ENCODE assay signal across 30 mouse cellular contexts in genomic region chr17:41125582-41125981, GRCm38 (mm10).
DNase-seq lines count a peak whose midpoint lies in the region; ATAC-seq and TF ChIP-seq lines count a peak whose summit lies in the region.
"Had no signal": no experiment of that assay in that cellular context is flagged by ENCODE, and none has a peak within 500 bp of the region (broad histone marks: within the 10 kb centered on the region; RNA-seq: fewer than 3 reads in every experiment).

No protein-coding gene starts in this region.

- TF ChIP-seq CTCF in hindbrain, postnatal 0 days (IDR thresholded peaks at IDR 0.05; ENCODE audit: low read depth): no peak

- no peaks in the 10 kb centered on the region for H3K27me3 ChIP-seq in kidney, embryonic 14.5 days (ENCODE audit: control insufficient read depth, insufficient read depth, low read length)
- no peaks in the 10 kb centered on the region for H3K27me3 ChIP-seq in hindbrain, postnatal 0 days (ENCODE audit: insufficient read depth, low read length)
- H3K27me3 ChIP-seq in neural tube, embryonic 14.5 days (ENCODE audit: control insufficient read depth, insufficient read depth, low read length): no peaks in the 10 kb centered on the region
- H3K27me3 ChIP-seq in kidney, embryonic 16.5 days (ENCODE audit: insufficient read depth, low read length): no peaks in the 10 kb centered on the region
- H3K27me3 ChIP-seq: embryonic facial prominence, embryonic 15.5 days; forebrain, embryonic 12.5 days; heart, embryonic 13.5 days; limb, embryonic 15.5 days; liver, embryonic 13.5 days; megakaryocyte, embryonic 14.5 days; midbrain, embryonic 13.5 days had no signal

- no peaks in the 10 kb centered on the region for H3K4me1 ChIP-seq in kidney, embryonic 14.5 days (ENCODE audit: control insufficient read depth, insufficient read depth, low read length)
- no peaks in the 10 kb centered on the region for H3K4me1 ChIP-seq in hindbrain, postnatal 0 days (ENCODE audit: insufficient read depth, low read length)
- H3K4me1 ChIP-seq in neural tube, embryonic 14.5 days (ENCODE audit: control insufficient read depth, insufficient read depth, low read length): no peaks in the 10 kb centered on the region
- no peaks in the 10 kb centered on the region for H3K4me1 ChIP-seq in kidney, embryonic 16.5 days (ENCODE audit: insufficient read depth, low read length)
- H3K4me1 ChIP-seq: embryonic facial prominence, embryonic 15.5 days; forebrain, embryonic 12.5 days; heart, embryonic 13.5 days; limb, embryonic 15.5 days; liver, embryonic 13.5 days; megakaryocyte, embryonic 14.5 days; midbrain, embryonic 13.5 days had no signal

- no peak overlapping the region for H3K9ac ChIP-seq in kidney, embryonic 14.5 days (ENCODE audit: low read depth, low read length)
- H3K9ac ChIP-seq in hindbrain, postnatal 0 days (replicated peaks; ENCODE audit: low read length): no peak overlapping the region
- no peak overlapping the region for H3K9ac ChIP-seq in neural tube, embryonic 14.5 days (replicated peaks; ENCODE audit: low read depth, low read length)
- H3K9ac ChIP-seq in kidney, embryonic 16.5 days (replicated peaks; ENCODE audit: low read length): no peak overlapping the region
- H3K9ac ChIP-seq: embryonic facial prominence, embryonic 15.5 days; forebrain, embryonic 12.5 days; forebrain, postnatal 0 days; heart, embryonic 13.5 days; limb, embryonic 15.5 days; liver, embryonic 13.5 days; midbrain, embryonic 13.5 days had no signal

- WGBS in kidney, embryonic 14.5 days: 9% methylated on average over 4 of the region's 4 CpGs
- WGBS in hindbrain, postnatal 0 days: 27% methylated on average over 4 of the region's 4 CpGs
- WGBS in neural tube, embryonic 14.5 days: 3% methylated on average over 4 of the region's 4 CpGs
- 7% methylated on average over 4 of the region's 4 CpGs for WGBS in kidney, embryonic 16.5 days

- no peaks in the 10 kb centered on the region for H3K36me3 ChIP-seq in kidney, embryonic 14.5 days (ENCODE audit: control insufficient read depth, insufficient read depth, low read length)
- no peaks in the 10 kb centered on the region for H3K36me3 ChIP-seq in hindbrain, postnatal 0 days (ENCODE audit: insufficient read depth, low read length)
- no peaks in the 10 kb centered on the region for H3K36me3 ChIP-seq in neural tube, embryonic 14.5 days (ENCODE audit: control insufficient read depth, insufficient read depth, low read length)
- no peaks in the 10 kb centered on the region for H3K36me3 ChIP-seq in kidney, embryonic 16.5 days (ENCODE audit: insufficient read depth, low read length)
- H3K36me3 ChIP-seq: embryonic facial prominence, embryonic 10.5 days; embryonic facial prominence, embryonic 15.5 days; forebrain, embryonic 12.5 days; heart, embryonic 13.5 days; limb, embryonic 10.5 days; limb, embryonic 15.5 days; liver, embryonic 13.5 days; midbrain, embryonic 13.5 days had no signal

- DNase-seq in kidney, postnatal 36 days: no peak
- DNase-seq in embryo, embryonic 11 days: peak; percentile 39
- DNase-seq in hindbrain, postnatal 0 days (ENCODE audit: low spot score): peak; percentile 12
- DNase-seq in thymus, postnatal 4 days: no peak
- DNase-seq: cerebellum, adult 2 months; cerebellum, postnatal 36 days; forebrain, postnatal 0 days; gastrocnemius, postnatal 10 days; kidney, adult 8-10 months; kidney, postnatal 14 days; liver, embryonic 13.5 days; lung, adult 18-20 months; lung, postnatal 4 days; retina, postnatal 1 day; right cerebral cortex, postnatal 14 days; thymus, postnatal 14 days had no signal

- no peak overlapping the region for H3K27ac ChIP-seq in kidney, embryonic 14.5 days (ENCODE audit: low read depth, low read length)
- no peak overlapping the region for H3K27ac ChIP-seq in hindbrain, postnatal 0 days
- no peak overlapping the region for H3K27ac ChIP-seq in neural tube, embryonic 14.5 days (ENCODE audit: low read depth, low read length)
- no peak overlapping the region for H3K27ac ChIP-seq in kidney, embryonic 16.5 days (ENCODE audit: low read length)
- H3K27ac ChIP-seq: embryonic facial prominence, embryonic 10.5 days; embryonic facial prominence, embryonic 15.5 days; forebrain, embryonic 12.5 days; heart, embryonic 13.5 days; limb, embryonic 10.5 days; limb, embryonic 15.5 days; liver, embryonic 13.5 days; midbrain, embryonic 13.5 days had no signal

- no peaks in the 10 kb centered on the region for H3K9me3 ChIP-seq in kidney, embryonic 14.5 days (ENCODE audit: control insufficient read depth, low read length)
- H3K9me3 ChIP-seq in hindbrain, postnatal 0 days (ENCODE audit: low read length): no peaks in the 10 kb centered on the region
- H3K9me3 ChIP-seq in neural tube, embryonic 14.5 days (ENCODE audit: control insufficient read depth, low read length): no peaks in the 10 kb centered on the region
- H3K9me3 ChIP-seq in kidney, embryonic 16.5 days (ENCODE audit: low read length): no peaks in the 10 kb centered on the region
- H3K9me3 ChIP-seq: embryonic facial prominence, embryonic 10.5 days; embryonic facial prominence, embryonic 15.5 days; forebrain, embryonic 12.5 days; heart, embryonic 13.5 days; limb, embryonic 10.5 days; limb, embryonic 15.5 days; liver, embryonic 13.5 days; megakaryocyte, embryonic 14.5 days had no signal

- no peak overlapping the region for H3K4me2 ChIP-seq in kidney, embryonic 14.5 days (replicated peaks; ENCODE audit: low read depth, low read length)
- H3K4me2 ChIP-seq in hindbrain, postnatal 0 days (ENCODE audit: low read depth, low read length): no peak overlapping the region
- no peak overlapping the region for H3K4me2 ChIP-seq in neural tube, embryonic 14.5 days (ENCODE audit: low read depth, low read length)
- H3K4me2 ChIP-seq in kidney, embryonic 16.5 days (replicated peaks; ENCODE audit: low read depth, low read length): no peak overlapping the region
- H3K4me2 ChIP-seq: embryonic facial prominence, embryonic 15.5 days; forebrain, embryonic 12.5 days; heart, embryonic 13.5 days; limb, embryonic 15.5 days; liver, embryonic 13.5 days; midbrain, embryonic 13.5 days had no signal

- ATAC-seq in kidney, embryonic 14.5 days (ENCODE audit: low FRiP score, low TSS enrichment): 0 out of 2 replicates have a peak, but pooled peaks have one; percentile 32
- 0 out of 2 replicates have a peak, but pooled peaks have one; percentile 4 for ATAC-seq in hindbrain, postnatal 0 days
- peak; percentile 41; the same call in 1 of the 2 replicates for ATAC-seq in neural tube, embryonic 14.5 days (ENCODE audit: low read depth)
- ATAC-seq in kidney, embryonic 16.5 days (ENCODE audit: low FRiP score, low TSS enrichment): no peak
- ATAC-seq: CD4-positive, CD25-positive, alpha-beta regulatory T cell, adult 4 months; forebrain, postnatal 0 days; intestine, embryonic 16.5 days; lung, postnatal 0 days; midbrain, embryonic 13.5 days had no signal

- no peak overlapping the region for H3K4me3 ChIP-seq in kidney, embryonic 14.5 days (ENCODE audit: low read length)
- H3K4me3 ChIP-seq in hindbrain, postnatal 0 days (ENCODE audit: low read length): no peak overlapping the region
- H3K4me3 ChIP-seq in neural tube, embryonic 14.5 days (ENCODE audit: low read depth, low read length): no peak overlapping the region
- no peak overlapping the region for H3K4me3 ChIP-seq in kidney, embryonic 16.5 days (ENCODE audit: low read length)
- H3K4me3 ChIP-seq: embryonic facial prominence, embryonic 10.5 days; embryonic facial prominence, embryonic 15.5 days; forebrain, embryonic 12.5 days; heart, embryonic 13.5 days; limb, embryonic 10.5 days; limb, embryonic 15.5 days; liver, embryonic 13.5 days; megakaryocyte, embryonic 14.5 days; midbrain, embryonic 13.5 days had no signal

Comparison
In these comparisons a context has a peak if more than half of its experiments do, and no peak if none do; other contexts are left out.
1. DNase-seq: peak in embryo, embryonic 11 days (single experiment) and hindbrain, postnatal 0 days (single experiment); none in kidney, postnatal 36 days (0 of 2) and thymus, postnatal 4 days (single experiment).